Mouse (Mus musculus): ENCODE measurements around the gene Gid8. TPM values are rescaled to one million over a fixed set of nuclear protein-coding genes. Genes with fewer than 3 reads are reported as not detected.

Gene Gid8
- polyA plus RNA-seq, 1 experiment from 2014 or later, result 54.8 TPM

DNA sequence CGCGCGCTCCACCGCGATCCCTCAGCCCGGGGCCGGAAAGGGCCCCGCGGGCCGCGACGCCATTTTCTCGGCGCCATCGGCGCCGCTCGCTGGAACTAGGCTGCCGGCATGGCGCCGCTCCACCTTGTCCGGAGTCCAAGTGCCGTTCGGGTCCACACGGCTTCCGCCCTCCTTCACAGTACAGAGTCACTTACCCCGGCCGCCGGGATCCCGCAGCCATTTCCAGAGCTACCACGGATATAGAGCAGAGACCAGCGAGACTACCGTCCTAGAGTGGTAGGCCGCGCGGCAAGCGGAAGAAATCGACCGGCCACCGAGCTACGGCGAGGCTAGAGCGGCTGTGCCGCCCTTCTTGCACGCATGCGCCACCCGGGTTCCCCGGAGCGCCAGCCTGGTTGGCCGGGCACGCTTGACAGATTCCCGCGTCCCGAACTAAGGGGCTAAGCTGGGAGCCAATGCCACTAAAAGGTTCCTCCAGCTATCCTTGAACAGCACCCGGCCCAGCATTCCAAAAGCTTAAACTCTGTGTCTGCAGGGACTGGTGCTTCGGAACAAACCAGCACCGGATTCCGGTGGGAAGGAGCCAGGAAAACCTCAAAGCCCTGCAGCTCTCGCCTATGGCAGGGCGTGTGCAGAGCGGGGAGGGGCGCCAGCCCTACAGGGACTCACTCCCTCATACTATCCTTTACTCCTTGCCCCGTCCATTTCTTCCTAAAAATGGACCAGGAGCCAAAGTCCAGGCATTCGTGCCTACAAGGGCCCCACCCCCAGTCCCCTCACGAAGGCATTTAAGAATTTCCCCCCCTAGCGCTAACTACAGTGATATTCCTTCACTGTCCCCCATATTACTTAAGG, 7.9 kb upstream of the Gid8 start:
- peak overlapping the region; percentile 97 for H3K9ac ChIP-seq
- H3K4me1 ChIP-seq, result peaks cover 31% of the 10 kb centered on the region
- peak overlapping the region; percentile 95 for H3K4me2 ChIP-seq (replicated peaks)
- under 1% methylated on average over 66 of the region's 66 CpGs for WGBS
- ATAC-seq (ENCODE audit: low FRiP score), result peak; percentile 97
- peak overlapping the region; percentile 74 for H3K4me3 ChIP-seq
- peak overlapping the region; percentile 96 for H3K27ac ChIP-seq
- H3K36me3 ChIP-seq, result no peaks in the 10 kb centered on the region
- H3K9me3 ChIP-seq (replicated peaks), result no peaks in the 10 kb centered on the region
- H3K27me3 ChIP-seq, result no peaks in the 10 kb centered on the region

DNA sequence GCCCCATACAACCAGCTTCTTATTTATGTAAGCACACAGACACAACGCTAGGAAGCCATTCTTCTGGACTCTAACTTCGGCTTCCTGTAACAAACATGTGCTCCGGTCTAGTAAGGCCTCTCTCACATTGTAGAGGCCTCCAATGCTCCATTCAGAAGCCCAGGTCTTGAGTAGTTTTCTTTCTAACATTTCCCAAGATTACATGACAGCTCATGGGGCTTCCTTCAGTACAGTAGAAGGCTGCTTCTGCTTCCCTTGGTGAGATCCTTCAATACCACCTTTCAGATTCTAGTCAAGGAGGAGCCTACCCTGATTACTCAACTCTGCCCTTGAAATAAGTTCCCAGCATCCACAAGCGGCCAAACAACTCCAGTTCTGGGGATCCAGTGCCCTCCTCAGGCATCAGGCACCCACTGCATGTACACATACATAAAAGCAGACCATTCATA, 7.2 kb upstream of the Gid8 start:
- peak overlapping the region; percentile 97 for H3K9ac ChIP-seq
- 41% methylated on average over 4 of the region's 4 CpGs for WGBS
- H3K4me3 ChIP-seq, result peak overlapping the region; percentile 74
- H3K9me3 ChIP-seq (replicated peaks), result no peaks in the 10 kb centered on the region
- H3K36me3 ChIP-seq, result no peaks in the 10 kb centered on the region
- H3K27me3 ChIP-seq, result no peaks in the 10 kb centered on the region
- peak overlapping the region; percentile 95 for H3K4me2 ChIP-seq (replicated peaks)
- H3K27ac ChIP-seq, result peak overlapping the region; percentile 96
- ATAC-seq (ENCODE audit: low FRiP score), result no peak
- peaks cover 31% of the 10 kb centered on the region for H3K4me1 ChIP-seq

DNA sequence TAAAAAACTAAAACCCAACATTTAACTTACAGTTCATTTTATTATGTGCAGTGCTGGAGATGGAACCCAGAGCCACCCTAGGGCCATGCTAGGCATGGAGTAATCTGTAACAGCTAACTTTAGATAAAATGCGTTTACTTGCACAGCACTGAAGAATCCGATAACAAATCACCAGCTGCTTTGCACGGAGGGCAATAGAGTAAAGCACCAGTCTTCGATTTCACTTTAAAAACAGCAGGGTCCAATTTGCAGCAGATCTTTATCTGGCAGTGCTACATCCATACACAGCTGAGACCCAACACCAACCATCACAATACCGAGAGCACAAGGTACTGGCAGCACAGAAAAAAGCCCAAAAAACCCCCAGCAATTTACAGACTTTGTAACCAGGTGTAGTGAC, 6.7 kb upstream of the Gid8 start:
- H3K4me3 ChIP-seq, result 0 out of 2 replicates have a peak overlapping the region, but pooled peaks have one; percentile 74
- no peak overlapping the region for H3K9ac ChIP-seq

DNA sequence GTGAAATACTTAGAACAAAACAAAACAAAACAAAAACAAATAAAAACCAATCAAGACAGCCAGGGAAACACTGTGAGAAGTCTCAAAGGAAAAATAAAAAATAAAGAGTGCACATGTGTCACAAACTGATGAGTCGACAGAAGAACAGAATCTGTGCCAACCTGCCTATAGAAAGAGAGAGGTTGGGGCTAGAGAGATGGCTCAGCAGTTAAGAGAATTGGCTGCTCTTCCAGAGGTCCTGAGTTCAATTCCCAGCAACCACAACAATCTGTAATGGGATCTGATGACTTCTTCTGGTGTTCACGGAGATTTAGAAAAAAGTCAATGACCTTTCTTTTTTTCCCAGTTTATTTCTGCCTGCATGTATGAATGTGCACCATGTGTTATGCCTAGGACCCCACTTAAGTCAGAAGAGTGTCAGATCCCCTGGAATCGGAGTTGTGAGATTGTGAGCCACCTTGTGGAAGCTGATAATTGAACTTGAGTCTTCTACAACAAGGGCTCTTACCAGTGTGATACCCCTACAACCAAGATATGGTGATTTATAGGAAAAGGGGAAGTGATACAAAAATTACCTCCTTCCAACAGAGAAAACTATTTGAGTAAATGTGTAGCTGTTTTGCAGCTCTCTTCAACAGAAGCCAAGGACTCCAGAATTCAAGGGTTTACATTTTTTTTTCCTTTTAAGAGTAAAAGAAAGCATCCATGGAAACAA, 6.1 kb upstream of the Gid8 start:
- no peaks in the 10 kb centered on the region for H3K36me3 ChIP-seq
- H3K4me2 ChIP-seq (replicated peaks), result no peak overlapping the region
- H3K9me3 ChIP-seq (replicated peaks), result no peaks in the 10 kb centered on the region
- H3K4me1 ChIP-seq, result peaks cover 38% of the 10 kb centered on the region
- no peaks in the 10 kb centered on the region for H3K27me3 ChIP-seq
- H3K27ac ChIP-seq, result no peak overlapping the region
- ATAC-seq (ENCODE audit: low FRiP score), result no peak
- 79% methylated on average over 3 of the region's 3 CpGs for WGBS
- H3K4me3 ChIP-seq, result no peak overlapping the region
- H3K9ac ChIP-seq, result no peak overlapping the region

More for the DNA sequence above, 6.7 kb upstream of the Gid8 start:
- Histone ChIP-seq H3K27ac (no peak overlapping the region), H3K4me1 (peaks cover 32% of the 10 kb centered on the region), H3K36me3 (no peaks in the 10 kb centered on the region), H3K27me3 (no peaks in the 10 kb centered on the region), H3K9me3 (replicated peaks) (no peaks in the 10 kb centered on the region), H3K4me2 (replicated peaks) (peak overlapping the region; percentile 95; the same call in 1 of the 2 replicates)
- ATAC-seq (ENCODE audit: low FRiP score), result no peak
- WGBS, result 81% methylated on average over 5 of the region's 5 CpGs

DNA sequence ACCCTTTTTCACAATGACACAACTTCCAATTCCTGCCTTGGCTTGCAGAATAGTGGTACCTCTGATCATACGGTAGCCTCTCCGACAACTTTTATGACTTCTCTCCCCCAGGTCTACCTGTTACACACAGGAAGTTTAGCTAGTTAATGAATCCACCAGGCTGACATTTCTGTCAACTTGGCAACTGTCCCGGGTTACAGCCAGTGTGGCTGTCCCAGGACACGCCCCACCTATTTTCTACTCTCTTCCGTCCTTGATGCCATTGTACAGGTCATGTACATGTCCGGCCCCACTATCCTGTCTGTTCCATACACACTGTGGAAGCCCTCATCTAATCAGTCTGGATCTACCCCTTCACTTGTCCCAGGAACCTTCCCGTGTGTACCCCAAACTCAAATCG, 5.3 kb upstream of the Gid8 start:
- Histone ChIP-seq H3K9me3 (replicated peaks) (no peaks in the 10 kb centered on the region), H3K9ac (no peak overlapping the region), H3K27me3 (no peaks in the 10 kb centered on the region), H3K36me3 (no peaks in the 10 kb centered on the region), H3K4me3 (no peak overlapping the region), H3K4me1 (peaks cover 37% of the 10 kb centered on the region), H3K4me2 (replicated peaks) (no peak overlapping the region), H3K27ac (no peak overlapping the region)
- no peak for ATAC-seq (ENCODE audit: low FRiP score)
- 92% methylated on average over 8 of the region's 8 CpGs for WGBS

DNA sequence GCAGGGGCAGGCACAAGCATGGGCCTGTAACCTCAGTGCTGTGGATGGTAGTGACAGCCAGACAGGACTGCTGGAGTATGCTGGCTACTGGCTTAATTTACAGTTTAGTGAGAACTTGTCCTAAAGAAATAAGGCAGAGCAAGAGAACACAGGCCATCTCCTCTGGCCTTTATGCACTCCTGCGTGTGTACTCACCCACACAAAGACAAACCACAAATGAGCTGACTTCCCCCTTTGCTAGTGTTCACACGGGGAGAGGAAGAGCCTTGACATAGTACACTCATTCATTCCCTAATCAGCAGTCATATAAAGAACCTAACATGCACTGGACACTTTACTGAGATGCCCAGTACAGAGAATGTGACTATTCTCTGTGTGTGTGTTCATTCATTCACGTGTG, 4.9 kb upstream of the Gid8 start:
- no peaks in the 10 kb centered on the region for H3K27me3 ChIP-seq
- WGBS, result 85% methylated on average over 3 of the region's 3 CpGs
- no peak overlapping the region for H3K27ac ChIP-seq
- peaks cover 32% of the 10 kb centered on the region for H3K4me1 ChIP-seq
- H3K4me3 ChIP-seq, result no peak overlapping the region
- H3K9me3 ChIP-seq (replicated peaks), result no peaks in the 10 kb centered on the region
- H3K9ac ChIP-seq, result no peak overlapping the region
- no peaks in the 10 kb centered on the region for H3K36me3 ChIP-seq
- no peak for ATAC-seq (ENCODE audit: low FRiP score)
- H3K4me2 ChIP-seq (replicated peaks), result no peak overlapping the region

DNA sequence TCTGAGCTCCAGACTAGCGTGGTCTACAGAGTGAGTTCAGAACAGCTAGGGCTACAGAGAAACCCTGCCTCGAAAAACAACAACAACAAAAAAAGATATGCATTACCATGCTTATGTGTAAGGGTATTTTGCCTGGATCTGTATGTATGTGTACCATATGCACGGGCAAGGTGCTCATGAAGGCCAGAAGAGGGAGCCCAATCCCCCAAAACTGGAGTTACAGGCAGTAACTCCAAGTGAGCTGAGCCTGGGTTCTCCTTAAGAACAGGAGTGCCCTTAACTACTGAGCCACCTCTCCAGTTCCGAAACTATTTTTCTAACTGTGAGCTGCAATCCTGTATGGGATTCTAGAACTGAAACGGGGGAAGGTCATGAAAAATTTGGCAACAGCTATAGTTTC, 3.9 kb upstream of the Gid8 start:
- no peaks in the 10 kb centered on the region for H3K27me3 ChIP-seq
- H3K4me3 ChIP-seq, result no peak overlapping the region
- no peak for ATAC-seq (ENCODE audit: low FRiP score)
- no peak overlapping the region for H3K9ac ChIP-seq
- no peak overlapping the region for H3K27ac ChIP-seq
- H3K36me3 ChIP-seq, result no peaks in the 10 kb centered on the region
- H3K9me3 ChIP-seq (replicated peaks), result no peaks in the 10 kb centered on the region
- no peak overlapping the region for H3K4me2 ChIP-seq (replicated peaks)
- H3K4me1 ChIP-seq, result peaks cover 27% of the 10 kb centered on the region
- WGBS, result 94% methylated on average over 5 of the region's 5 CpGs

DNA sequence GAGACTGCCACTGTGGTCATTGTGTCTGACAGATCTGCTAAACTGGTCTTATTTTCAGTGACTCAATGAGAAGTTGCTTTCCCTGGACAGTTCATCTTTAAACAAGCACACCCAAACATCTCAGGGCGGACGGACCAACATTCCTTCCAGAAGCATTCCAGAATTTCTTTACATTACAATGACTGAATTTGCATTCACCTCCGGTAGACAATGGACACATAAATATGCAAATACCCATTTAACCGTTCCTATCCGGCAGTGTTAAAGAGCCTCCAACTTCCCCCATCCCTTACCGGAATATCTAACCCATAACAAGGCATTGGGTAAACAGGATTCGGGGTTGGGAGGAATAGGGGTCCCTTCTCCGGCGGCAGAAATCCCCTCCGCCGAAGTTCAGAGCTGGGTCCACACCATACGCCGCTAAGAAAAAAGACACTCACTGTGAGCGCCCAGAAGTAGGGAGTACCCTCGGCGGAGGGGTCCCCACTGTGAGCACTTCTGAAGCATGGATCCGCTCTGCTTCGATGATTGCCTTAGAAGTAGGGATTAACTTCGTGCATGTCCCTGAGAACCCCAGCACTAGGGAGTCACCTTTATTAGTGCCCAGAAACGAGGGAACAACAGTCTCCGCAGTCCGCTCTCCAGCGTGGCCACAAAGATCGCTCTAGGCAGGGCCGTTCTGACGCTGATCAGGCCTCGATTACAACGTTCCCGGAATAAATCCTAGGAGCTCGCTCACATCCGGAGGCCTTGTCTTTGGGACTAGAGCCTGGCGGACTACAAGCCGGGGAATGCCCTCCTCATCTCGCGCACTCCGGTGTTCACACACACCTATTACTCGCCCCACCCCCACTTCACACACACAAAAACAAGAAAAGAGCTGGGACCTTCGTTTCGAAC, 644 bp upstream of the Gid8 start:
- Histone ChIP-seq H3K4me3 (peak overlapping the region; percentile 91), H3K4me1 (peaks cover 20% of the 10 kb centered on the region), H3K36me3 (peaks cover 12% of the 10 kb centered on the region), H3K4me2 (replicated peaks) (peak overlapping the region; percentile 89), H3K9ac (peak overlapping the region; percentile 84), H3K27me3 (no peaks in the 10 kb centered on the region), H3K27ac (peak overlapping the region; percentile 90), H3K9me3 (replicated peaks) (no peaks in the 10 kb centered on the region)
- peak; percentile 80 for ATAC-seq (ENCODE audit: low FRiP score)
- under 1% methylated on average over 39 of the region's 39 CpGs for WGBS

DNA sequence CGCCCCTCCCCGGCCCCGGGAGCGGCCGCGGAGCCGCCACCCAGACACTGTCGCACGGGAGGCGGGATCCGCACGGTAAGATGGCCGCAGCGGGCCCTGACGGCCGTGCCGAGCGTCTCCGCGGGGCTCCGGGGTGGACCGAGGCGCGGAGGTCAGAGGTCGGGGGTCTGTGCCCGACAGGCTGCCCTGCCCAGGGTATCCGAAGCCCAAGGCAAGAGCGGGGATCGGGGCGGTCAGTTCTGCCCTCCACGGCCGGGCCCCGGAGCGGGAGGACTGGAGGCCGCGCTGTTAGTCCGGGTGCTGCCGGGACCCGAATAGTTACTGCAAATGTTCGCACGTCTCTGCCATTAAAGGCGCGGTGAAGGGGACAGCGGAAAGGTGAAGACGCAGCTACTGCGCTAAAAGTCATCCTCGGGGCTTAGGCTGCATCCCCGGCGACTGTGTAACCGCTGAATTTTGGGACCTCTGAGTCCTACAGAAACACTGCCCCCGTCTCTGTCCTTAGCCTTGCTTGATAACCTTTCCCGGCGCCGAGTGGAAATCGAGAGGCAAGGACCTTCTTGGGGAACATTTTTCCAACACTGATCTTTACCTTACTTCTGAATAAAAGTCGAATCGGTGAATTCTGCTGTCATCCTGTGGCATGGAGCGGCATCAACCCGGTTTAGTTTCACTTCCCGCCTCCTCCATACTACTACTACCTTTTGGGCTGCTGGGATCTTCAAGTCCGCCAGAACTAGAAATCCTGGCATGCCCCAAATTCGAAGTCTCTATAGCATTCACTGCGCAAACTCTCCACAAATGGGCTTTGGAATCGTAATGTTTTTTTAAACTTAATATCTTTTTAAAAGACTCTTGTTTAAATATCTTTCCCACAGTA, 599 bp downstream of the Gid8 start:
- Histone ChIP-seq H3K4me1 (peaks cover 20% of the 10 kb centered on the region), H3K36me3 (peaks cover 18% of the 10 kb centered on the region), H3K9ac (peak overlapping the region; percentile 98), H3K9me3 (replicated peaks) (no peaks in the 10 kb centered on the region), H3K4me2 (replicated peaks) (peak overlapping the region; percentile 63), H3K4me3 (peak overlapping the region; percentile 91), H3K27ac (peak overlapping the region; percentile 90), H3K27me3 (no peaks in the 10 kb centered on the region)
- ATAC-seq (ENCODE audit: low FRiP score), result peak; percentile 57
- WGBS, result 2% methylated on average over 64 of the region's 64 CpGs

DNA sequence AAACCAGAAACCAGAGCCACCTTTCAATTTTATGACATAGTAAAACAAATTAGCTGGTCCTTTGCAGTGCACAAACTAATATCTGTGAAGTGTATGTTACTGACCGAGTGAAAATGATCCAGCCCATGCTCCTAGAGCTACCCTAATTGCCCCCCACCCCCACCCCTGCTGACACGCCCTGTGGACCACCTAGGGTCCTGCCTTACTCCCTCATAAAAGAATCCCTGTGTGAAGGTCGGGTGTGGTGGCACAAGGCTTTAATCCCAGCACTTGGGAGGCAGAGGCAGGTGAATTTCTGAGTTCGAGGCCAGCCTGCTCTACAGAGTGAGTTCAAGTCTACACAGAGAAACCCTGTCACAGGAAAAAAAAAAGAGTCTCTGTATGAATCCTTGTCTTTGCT, 1.6 kb downstream of the Gid8 start:
- no peaks in the 10 kb centered on the region for H3K27me3 ChIP-seq
- no peak overlapping the region for H3K27ac ChIP-seq
- H3K9ac ChIP-seq, result no peak overlapping the region
- peaks cover 22% of the 10 kb centered on the region for H3K36me3 ChIP-seq
- H3K9me3 ChIP-seq (replicated peaks), result no peaks in the 10 kb centered on the region
- peak overlapping the region; percentile 63 for H3K4me2 ChIP-seq (replicated peaks)
- peak overlapping the region; percentile 91 for H3K4me3 ChIP-seq
- WGBS, result 69% methylated on average over 4 of the region's 4 CpGs
- ATAC-seq (ENCODE audit: low FRiP score), result no peak
- peaks cover 20% of the 10 kb centered on the region for H3K4me1 ChIP-seq

DNA sequence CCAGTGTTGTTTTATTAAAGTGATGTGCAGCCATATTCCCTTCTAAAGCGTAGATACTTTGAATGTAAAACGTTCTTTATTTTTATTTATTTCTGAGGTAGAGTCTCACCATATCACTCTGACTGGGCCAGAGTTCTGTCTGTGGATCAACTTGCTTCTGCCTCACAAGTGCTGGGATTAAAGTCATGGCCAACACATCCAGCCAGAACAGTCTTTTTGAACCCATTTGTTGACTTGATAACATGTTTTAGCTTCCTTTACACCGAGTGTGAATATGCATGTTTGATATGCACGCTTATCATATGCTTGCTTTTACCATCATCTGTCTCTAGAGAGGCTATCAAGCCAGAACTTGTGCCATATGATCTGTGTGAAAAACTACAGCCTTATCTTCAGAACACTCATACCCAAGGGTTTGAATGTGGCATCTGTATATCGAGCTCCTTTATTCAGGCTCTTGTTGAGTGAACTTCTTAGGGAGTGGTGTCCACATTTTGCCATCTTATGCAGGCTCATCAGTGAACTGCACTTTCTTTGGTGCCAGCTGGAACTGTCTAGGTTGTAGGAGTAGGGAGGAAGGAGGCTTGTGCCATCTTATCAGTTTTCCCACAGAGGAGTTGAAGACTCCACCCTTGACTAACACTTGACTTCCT, 2.2 kb downstream of the Gid8 start:
- Histone ChIP-seq H3K36me3 (peaks cover 29% of the 10 kb centered on the region), H3K27me3 (no peaks in the 10 kb centered on the region), H3K27ac (no peak overlapping the region), H3K4me2 (replicated peaks) (no peak overlapping the region), H3K4me3 (no peak overlapping the region), H3K4me1 (peaks cover 20% of the 10 kb centered on the region), H3K9me3 (replicated peaks) (no peaks in the 10 kb centered on the region), H3K9ac (no peak overlapping the region)
- no peak for ATAC-seq (ENCODE audit: low FRiP score)
- 96% methylated on average over 5 of the region's 5 CpGs for WGBS
